Mouse (Mus musculus) intestine, postnatal 0 days (tissue): ENCODE measurements around the gene Mrps18c. TPM values are rescaled to one million over a fixed set of nuclear protein-coding genes. Genes with fewer than 3 reads are reported as not detected.

ENCODE experiments used
- ATAC-seq: fragments of 200-750 bp; cut with Nextera tagmentation; 2 replicates; pipeline ENCODE4 v1.8.0; 2017; ENCODE audit warnings: mild to moderate bottlenecking, moderate TSS enrichment, moderate library complexity
- H3K27ac ChIP-seq: fragments of 300-500 bp; sonication (generic); 2 replicates; pipeline ENCODE4 v1.5.1; 2014; ENCODE audit warnings: mild to moderate bottlenecking, low read depth, low read length, moderate library complexity
- H3K27me3 ChIP-seq: fragments of 300-500 bp; sonication (generic); replicated peaks from 2 replicates; pipeline ENCODE4 v1.6.1; 2014; ENCODE audit warnings: low read length, mixed read lengths; ENCODE audit not compliant: control insufficient read depth, insufficient read depth
- H3K36me3 ChIP-seq: fragments of 300-500 bp; sonication (generic); 2 replicates; pipeline ENCODE4 v1.6.1; 2014; ENCODE audit warnings: mild to moderate bottlenecking, moderate library complexity; ENCODE audit not compliant: control insufficient read depth, insufficient read depth
- H3K4me1 ChIP-seq: fragments of 300-500 bp; sonication (generic); replicated peaks from 2 replicates; pipeline ENCODE4 v1.6.1; 2014; ENCODE audit warnings: antibody characterized with exemption, low read length, mixed read lengths; ENCODE audit not compliant: control insufficient read depth, insufficient read depth
- H3K4me2 ChIP-seq: fragments of 300-500 bp; sonication (generic); replicated peaks from 2 replicates; pipeline ENCODE4 v1.6.1; 2014; ENCODE audit warnings: low read depth, mild to moderate bottlenecking, moderate library complexity
- H3K4me3 ChIP-seq: fragments of 300-500 bp; sonication (generic); 2 replicates; pipeline ENCODE4 v1.5.1; 2014; ENCODE audit warnings: low read depth, low read length
- H3K9ac ChIP-seq: fragments of 300-500 bp; sonication (generic); 2 replicates; pipeline ENCODE4 v1.6.1; 2014; ENCODE audit warnings: mild to moderate bottlenecking, low read depth, low read length
- H3K9me3 ChIP-seq: fragments of 300-500 bp; sonication (generic); 2 replicates; pipeline ENCODE4 v1.6.1; 2016; ENCODE audit warnings: mixed run types; ENCODE audit not compliant: control insufficient read depth
- CTCF ChIP-seq: sonication (generic); IDR thresholded peaks from 2 replicates; pipeline ENCODE4 v1.5.1; 2016; ENCODE audit warnings: low read depth, mild to moderate bottlenecking, control low read depth, antibody characterized with exemption, moderate library complexity
- WGBS: fragments of 180-500 bp; shearing (Covaris S2); extraction: QIAGEN DNeasy Blood & Tissue Kit; methylation state at CpG from one replicate; pipeline ENCODE4 v1.1.7; 2014; 5-methylcytosine and 5-hydroxymethylcytosine counted together
- polyA plus RNA-seq: library from polyadenylated mRNA; unstranded; fragments of >200 nt; fragmentation: Nextera tagmentation; extraction: Ambion mirVana; gene quantifications from 2 replicates; pipeline ENCODE4 v1.2.1, GENCODE M21; 2015

Mrps18c gene
- polyA plus RNA-seq, 1 experiment from 2014 or later, result 203 TPM

- Histone ChIP-seq H3K9me3 (no peaks in the 10 kb centered on the region), H3K9ac (no peak overlapping the region), H3K4me2 (no peak overlapping the region), H3K4me1 (no peaks in the 10 kb centered on the region), H3K27me3 (no peaks in the 10 kb centered on the region), H3K4me3 (no peak overlapping the region), H3K36me3 (peaks cover 66% of the 10 kb centered on the region), H3K27ac (no peak overlapping the region)
- 81% methylated on average over 7 of the region's 7 CpGs for WGBS
- ATAC-seq, result no peak
- no peak for TF ChIP-seq CTCF
These were observed 6.2 kb upstream of the Mrps18c start for GRCm38 (mm10) chr5:100792261-100792660.

GRCm38 (mm10) chr5:100794084-100794483 lies 4.3 kb upstream of the Mrps18c start:
- WGBS, result 77% methylated on average over 5 of the region's 5 CpGs
- no peak overlapping the region for H3K9ac ChIP-seq
- H3K9me3 ChIP-seq, result no peaks in the 10 kb centered on the region
- no peak overlapping the region for H3K4me2 ChIP-seq
- no peaks in the 10 kb centered on the region for H3K4me1 ChIP-seq
- H3K4me3 ChIP-seq, result no peak overlapping the region
- ATAC-seq, result no peak
- TF ChIP-seq CTCF, result no peak
- H3K27ac ChIP-seq, result no peak overlapping the region
- no peaks in the 10 kb centered on the region for H3K27me3 ChIP-seq
- H3K36me3 ChIP-seq, result peaks cover 51% of the 10 kb centered on the region

- H3K27me3 ChIP-seq, result no peaks in the 10 kb centered on the region
These were observed 19.9 kb downstream of the Mrps18c start for GRCm38 (mm10) chr5:100818341-100818740.

GRCm38 (mm10) chr5:100819568-100820480 lies 21.4 kb downstream of the Mrps18c start:
- Histone ChIP-seq H3K4me3 (peak overlapping the region; percentile 71), H3K9ac (peak overlapping the region; percentile 78), H3K27me3 (no peaks in the 10 kb centered on the region), H3K36me3 (peaks cover 4% of the 10 kb centered on the region; the same call in 1 of the 2 replicates), H3K9me3 (no peaks in the 10 kb centered on the region), H3K4me2 (peak overlapping the region; percentile 78), H3K27ac (no peak overlapping the region), H3K4me1 (no peaks in the 10 kb centered on the region)
- 37% methylated on average over 16 of the region's 16 CpGs for WGBS
- TF ChIP-seq CTCF, result peak; percentile 55
- ATAC-seq, result no peak

More at GRCm38 (mm10) chr5:100818341-100818740, 19.9 kb downstream of the Mrps18c start:
- H3K36me3 ChIP-seq, result peaks cover 4% of the 10 kb centered on the region; the same call in 1 of the 2 replicates
- no peaks in the 10 kb centered on the region for H3K4me1 ChIP-seq
- no peak overlapping the region for H3K4me2 ChIP-seq
- H3K9ac ChIP-seq, result no peak overlapping the region
- 36% methylated on average over 4 of the region's 4 CpGs for WGBS
- H3K27ac ChIP-seq, result no peak overlapping the region
- H3K9me3 ChIP-seq, result no peaks in the 10 kb centered on the region
- no peak for ATAC-seq
- TF ChIP-seq CTCF, result no peak
- no peak overlapping the region for H3K4me3 ChIP-seq

- H3K9ac ChIP-seq, result peak within 1 kb of the TSS; percentile 78
- H3K36me3 ChIP-seq, result peaks cover 4% of the 10 kb centered on the region; the same call in 1 of the 2 replicates
- H3K27me3 ChIP-seq, result no peaks in the 10 kb centered on the region
- peak; percentile 91 for ATAC-seq
- no peaks in the 10 kb centered on the region for H3K9me3 ChIP-seq
- peak within 1 kb of the TSS; percentile 78 for H3K4me2 ChIP-seq
- TF ChIP-seq CTCF, result no peak
- H3K27ac ChIP-seq, result peak within 1 kb of the TSS; percentile 67
- H3K4me3 ChIP-seq, result peak within 1 kb of the TSS; percentile 71
- WGBS, result under 1% methylated on average over 63 of the region's 63 CpGs
- H3K4me1 ChIP-seq, result no peaks in the 10 kb centered on the region
These were observed 22.2 kb downstream of the Mrps18c start, which contains the start of gene Abraxas1 for GRCm38 (mm10) chr5:100820483-100821184. Abraxas1 (minus strand) TSS chr5:100820965.

GRCm38 (mm10) chr5:100821375-100821774 lies 22.9 kb downstream of the Mrps18c start:
- Histone ChIP-seq H3K27ac (no peak overlapping the region), H3K9me3 (no peaks in the 10 kb centered on the region), H3K4me2 (peak overlapping the region; percentile 78), H3K27me3 (no peaks in the 10 kb centered on the region), H3K4me1 (no peaks in the 10 kb centered on the region), H3K9ac (no peak overlapping the region), H3K36me3 (peaks cover 4% of the 10 kb centered on the region; the same call in 1 of the 2 replicates), H3K4me3 (peak overlapping the region; percentile 71)
- ATAC-seq, result no peak
- peak; percentile 44 for TF ChIP-seq CTCF
- WGBS, result 70% methylated on average over 8 of the region's 8 CpGs
